Mouse (Mus musculus) neural tube, embryonic 15.5 days (tissue): ENCODE measurements at regions not wholly inside any gene's neighbourhood (a gene's known extent, or its start where the extent isn't known, plus 50 kb on each side); places are given as distances from the start of the nearest gene placed in this dataset.

Source experiments
- ATAC-seq: fragments of 200-750 bp; cut with Nextera tagmentation; 2 replicates; pipeline ENCODE4 v1.8.0; 2017; ENCODE audit warnings: mild to moderate bottlenecking, moderate TSS enrichment, moderate library complexity; ENCODE audit not compliant: low FRiP score
- H3K27ac ChIP-seq: fragments of 300-500 bp; sonication (generic); replicated peaks from 2 replicates; pipeline ENCODE4 v1.5.1; 2015; ENCODE audit warnings: mild to moderate bottlenecking, inconsistent platforms
- H3K27me3 ChIP-seq: fragments of 300-500 bp; sonication (generic); replicated peaks from 2 replicates; pipeline ENCODE4 v1.6.1; 2015; ENCODE audit warnings: inconsistent platforms
- H3K36me3 ChIP-seq: fragments of 300-500 bp; sonication (generic); 2 replicates; pipeline ENCODE4 v1.6.1; 2015; ENCODE audit warnings: inconsistent platforms
- H3K4me1 ChIP-seq: fragments of 300-500 bp; sonication (generic); 2 replicates; pipeline ENCODE4 v1.6.1; 2015; ENCODE audit warnings: inconsistent platforms
- H3K4me2 ChIP-seq: fragments of 300-500 bp; sonication (generic); 2 replicates; pipeline ENCODE4 v1.6.1; 2015; ENCODE audit warnings: inconsistent platforms, mild to moderate bottlenecking, moderate library complexity
- H3K4me3 ChIP-seq: fragments of 300-500 bp; sonication (generic); replicated peaks from 2 replicates; pipeline ENCODE4 v1.5.1; 2015; ENCODE audit warnings: mild to moderate bottlenecking, inconsistent platforms
- H3K9ac ChIP-seq: fragments of 300-500 bp; sonication (generic); replicated peaks from 2 replicates; pipeline ENCODE4 v1.6.1; 2015; ENCODE audit warnings: mild to moderate bottlenecking, inconsistent platforms
- H3K9me3 ChIP-seq: fragments of 300-500 bp; sonication (generic); replicated peaks from 2 replicates; pipeline ENCODE4 v1.6.1; 2016; ENCODE audit warnings: inconsistent platforms
- WGBS: fragments of 180-500 bp; shearing (Covaris S2); methylation state at CpG from one replicate; pipeline ENCODE4 v1.1.7; 2015; ENCODE audit warnings: mixed read lengths; 5-methylcytosine and 5-hydroxymethylcytosine counted together

- H3K4me3 ChIP-seq, result no peak overlapping the region
- no peaks in the 10 kb centered on the region; the same call in 1 of the 2 replicates for H3K4me1 ChIP-seq
- no peaks in the 10 kb centered on the region for H3K36me3 ChIP-seq
- H3K27me3 ChIP-seq, result no peaks in the 10 kb centered on the region
- H3K9me3 ChIP-seq, result no peaks in the 10 kb centered on the region
- H3K4me2 ChIP-seq, result no peak overlapping the region
- no peak overlapping the region for H3K9ac ChIP-seq
- WGBS, result 92% methylated on average over 1 of the region's 1 CpGs
- H3K27ac ChIP-seq, result no peak overlapping the region
- ATAC-seq, result no peak
Observed at GRCm38 (mm10) chr9:94089759-94090158, 448.1 kb downstream of the 1190002N15Rik start.

DNA sequence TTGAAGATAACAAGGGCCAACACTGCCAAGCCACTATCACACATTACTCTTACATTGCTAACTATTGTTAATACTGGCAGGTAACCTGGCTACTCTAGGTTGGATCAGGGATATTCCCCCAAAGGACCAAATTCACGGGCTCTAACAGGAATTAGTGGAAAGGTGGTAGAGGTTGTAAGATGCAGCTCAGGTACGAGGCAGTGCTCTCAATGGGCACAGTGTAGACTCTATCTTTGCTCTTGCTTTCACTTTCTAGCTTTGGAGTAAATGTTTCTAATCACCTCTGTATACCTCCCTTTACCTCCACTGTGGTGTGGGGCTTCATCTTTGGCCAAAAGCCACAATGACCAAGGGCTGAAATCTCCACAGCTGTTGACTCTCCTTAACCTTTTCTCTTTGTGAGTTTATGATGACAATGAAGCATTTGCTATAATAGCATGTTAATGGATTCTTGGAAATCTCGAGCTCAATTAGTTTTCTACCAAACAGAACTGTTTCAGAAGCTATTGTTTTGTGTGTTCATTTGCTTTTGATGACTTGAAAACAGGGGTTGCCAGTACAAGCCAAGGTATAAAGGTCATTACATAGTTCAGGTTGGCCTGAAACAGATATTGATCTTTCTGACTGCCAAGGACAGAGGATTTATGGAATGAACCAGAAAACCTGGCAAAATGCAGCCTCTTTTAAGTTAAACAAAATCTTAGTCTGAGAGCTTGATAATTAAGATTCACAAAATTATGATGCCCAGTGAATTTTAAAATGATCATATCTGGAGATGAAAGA, 454.1 kb downstream of the 1190002N15Rik start:
- Histone ChIP-seq H3K9ac (no peak overlapping the region), H3K9me3 (no peaks in the 10 kb centered on the region), H3K27ac (no peak overlapping the region), H3K4me3 (no peak overlapping the region), H3K4me1 (no peaks in the 10 kb centered on the region), H3K36me3 (no peaks in the 10 kb centered on the region), H3K27me3 (no peaks in the 10 kb centered on the region), H3K4me2 (no peak overlapping the region)
- ATAC-seq, result no peak
- WGBS, result 78% methylated on average over 3 of the region's 3 CpGs

DNA sequence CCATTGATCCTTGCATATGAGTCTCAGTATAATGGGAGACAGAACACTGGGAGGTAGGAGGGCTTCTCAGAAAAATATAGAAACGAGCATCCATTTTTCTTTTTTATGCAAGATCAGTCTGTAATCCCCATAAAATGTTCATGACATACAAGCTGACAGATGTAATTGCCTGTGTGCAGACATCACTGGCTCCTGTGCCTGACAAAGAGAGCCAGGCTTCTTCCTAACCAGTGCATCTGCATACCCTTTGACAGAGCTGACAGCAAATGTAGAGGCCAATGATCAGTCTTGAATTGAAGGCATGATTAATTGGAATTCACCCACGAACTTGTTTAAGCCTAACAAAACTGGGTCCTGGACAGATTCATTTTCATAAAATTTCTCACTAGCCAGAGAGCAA, 463.0 kb downstream of the 1190002N15Rik start:
- Histone ChIP-seq H3K4me3 (no peak overlapping the region), H3K27me3 (no peaks in the 10 kb centered on the region), H3K27ac (no peak overlapping the region), H3K4me1 (no peaks in the 10 kb centered on the region), H3K36me3 (no peaks in the 10 kb centered on the region), H3K4me2 (no peak overlapping the region), H3K9me3 (no peaks in the 10 kb centered on the region), H3K9ac (no peak overlapping the region)
- no peak for ATAC-seq
- 52% methylated on average over 2 of the region's 2 CpGs for WGBS

DNA sequence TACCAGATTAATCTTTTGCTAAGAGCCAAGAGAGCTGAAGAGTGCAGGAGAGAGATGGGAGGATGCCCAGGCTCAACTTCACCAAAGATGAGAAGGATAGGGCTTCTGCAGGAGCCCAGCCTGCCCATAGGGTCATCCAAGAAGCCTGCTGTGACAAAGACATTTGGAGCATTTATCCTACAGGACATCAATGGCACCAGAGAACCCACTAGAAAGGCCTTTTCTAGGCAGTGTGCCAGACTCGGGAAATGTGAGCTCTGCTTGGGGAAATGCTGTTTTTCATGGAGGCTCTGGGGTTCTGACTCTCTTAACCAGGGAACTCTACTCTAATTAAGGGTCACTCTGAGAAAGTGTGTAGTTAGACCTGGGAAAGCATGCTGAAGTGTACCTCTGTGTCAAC, 470.8 kb downstream of the 1190002N15Rik start:
- Histone ChIP-seq H3K36me3 (no peaks in the 10 kb centered on the region), H3K4me2 (no peak overlapping the region), H3K9me3 (no peaks in the 10 kb centered on the region), H3K4me3 (no peak overlapping the region), H3K27ac (no peak overlapping the region), H3K4me1 (no peaks in the 10 kb centered on the region), H3K9ac (no peak overlapping the region), H3K27me3 (no peaks in the 10 kb centered on the region)
- ATAC-seq, result no peak
- 51% methylated on average over 1 of the region's 1 CpGs for WGBS

- no peak overlapping the region for H3K4me2 ChIP-seq
- 79% methylated on average over 4 of the region's 4 CpGs for WGBS
Observed at GRCm38 (mm10) chr9:94053229-94053628, 484.7 kb downstream of the 1190002N15Rik start.

DNA sequence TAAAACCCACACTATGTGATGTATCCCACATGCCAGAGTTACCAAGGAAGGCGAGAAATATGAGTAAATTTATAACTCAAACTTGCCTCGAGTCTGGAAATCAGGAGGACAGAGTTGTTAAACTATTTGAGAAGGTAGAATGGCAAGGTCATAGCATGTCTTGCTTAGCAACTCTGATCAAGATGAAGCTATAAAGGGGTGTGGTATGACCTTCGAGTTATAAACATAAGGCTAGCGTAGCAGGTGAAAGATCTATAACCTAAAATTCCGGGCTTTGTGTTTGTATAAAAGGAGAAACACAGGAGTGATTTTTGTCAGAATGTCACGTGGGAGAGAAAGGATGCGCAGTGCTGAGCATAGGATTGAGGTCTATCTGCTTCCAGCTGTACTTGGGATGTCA, 490.0 kb downstream of the 1190002N15Rik start:
- H3K27me3 ChIP-seq, result no peaks in the 10 kb centered on the region
- H3K36me3 ChIP-seq, result no peaks in the 10 kb centered on the region
- no peak overlapping the region for H3K9ac ChIP-seq
- no peak for ATAC-seq
- H3K4me2 ChIP-seq, result no peak overlapping the region
- WGBS, result 85% methylated on average over 7 of the region's 7 CpGs
- no peaks in the 10 kb centered on the region for H3K4me1 ChIP-seq
- no peak overlapping the region for H3K4me3 ChIP-seq
- no peak overlapping the region for H3K27ac ChIP-seq
- no peaks in the 10 kb centered on the region for H3K9me3 ChIP-seq

More at GRCm38 (mm10) chr9:94053229-94053628, 484.7 kb downstream of the 1190002N15Rik start:
- Histone ChIP-seq H3K9ac (no peak overlapping the region), H3K27me3 (no peaks in the 10 kb centered on the region), H3K4me1 (no peaks in the 10 kb centered on the region), H3K4me3 (no peak overlapping the region), H3K27ac (no peak overlapping the region), H3K36me3 (no peaks in the 10 kb centered on the region), H3K9me3 (no peaks in the 10 kb centered on the region)
- ATAC-seq, result no peak

GRCm38 (mm10) chr9:94045462-94046126, 492.3 kb downstream of the 1190002N15Rik start:
- H3K27me3 ChIP-seq, result no peaks in the 10 kb centered on the region
- H3K9ac ChIP-seq, result no peak overlapping the region
- 91% methylated on average over 3 of the region's 3 CpGs for WGBS
- no peaks in the 10 kb centered on the region for H3K4me1 ChIP-seq
- H3K36me3 ChIP-seq, result no peaks in the 10 kb centered on the region
- H3K9me3 ChIP-seq, result no peaks in the 10 kb centered on the region
- no peak for ATAC-seq
- no peak overlapping the region for H3K4me2 ChIP-seq
- no peak overlapping the region for H3K27ac ChIP-seq
- H3K4me3 ChIP-seq, result no peak overlapping the region

DNA sequence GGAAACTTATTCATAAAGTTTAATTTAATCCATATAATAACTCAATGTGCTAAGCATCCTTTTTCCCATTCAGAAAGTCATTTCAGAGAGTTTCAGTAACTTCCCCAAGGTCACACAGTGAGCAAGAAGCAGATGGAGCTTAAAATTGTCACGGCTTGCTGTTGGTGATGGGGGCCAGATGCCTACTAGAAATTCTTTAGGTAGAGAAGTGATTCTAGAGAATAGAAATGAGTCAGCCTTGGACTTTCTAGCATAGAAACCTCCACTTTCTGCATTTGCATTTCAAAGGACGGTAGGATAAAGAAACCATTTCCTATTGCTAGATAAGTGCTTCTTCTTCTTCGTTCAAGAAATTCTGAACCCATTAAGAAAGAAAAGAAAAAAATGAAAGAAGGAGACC, 514.1 kb downstream of the 1190002N15Rik start:
- H3K9ac ChIP-seq, result no peak overlapping the region
- no peak overlapping the region for H3K4me2 ChIP-seq
- no peaks in the 10 kb centered on the region for H3K27me3 ChIP-seq
- no peaks in the 10 kb centered on the region for H3K4me1 ChIP-seq
- ATAC-seq, result no peak
- 50% methylated on average over 3 of the region's 3 CpGs for WGBS
- H3K27ac ChIP-seq, result no peak overlapping the region
- no peaks in the 10 kb centered on the region for H3K9me3 ChIP-seq
- no peak overlapping the region for H3K4me3 ChIP-seq
- H3K36me3 ChIP-seq, result no peaks in the 10 kb centered on the region

DNA sequence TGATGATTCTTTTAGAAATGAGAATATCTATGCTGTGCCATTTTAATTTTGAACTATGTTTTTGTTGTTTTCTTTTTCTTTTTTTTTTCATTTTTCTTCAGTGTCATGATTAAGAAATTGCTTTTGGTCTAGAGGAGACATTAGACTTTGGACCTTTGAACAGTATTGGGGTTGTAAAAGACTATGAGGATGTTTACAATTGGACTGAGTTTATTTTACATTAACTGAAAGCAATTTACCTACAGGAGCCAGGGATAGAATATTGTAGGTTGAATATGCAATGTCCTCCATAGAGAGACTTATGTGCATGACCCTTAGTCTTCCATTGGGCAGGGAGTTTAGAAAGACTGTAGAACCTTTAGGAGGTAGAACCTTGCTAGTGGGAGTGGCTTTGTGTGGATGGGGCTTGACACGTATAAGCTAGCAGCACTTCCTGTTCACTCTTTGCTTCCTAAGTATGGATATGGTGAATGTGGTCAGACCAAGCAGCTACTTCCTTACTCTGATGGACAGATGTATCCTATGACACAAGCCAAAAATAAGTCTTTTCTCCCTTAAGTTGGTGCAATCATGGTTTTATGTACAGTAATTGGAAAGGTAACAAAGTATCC, 516.5 kb downstream of the 1190002N15Rik start:
- Histone ChIP-seq H3K4me2 (no peak overlapping the region), H3K27ac (no peak overlapping the region), H3K4me3 (no peak overlapping the region), H3K27me3 (no peaks in the 10 kb centered on the region), H3K9me3 (no peaks in the 10 kb centered on the region), H3K4me1 (no peaks in the 10 kb centered on the region), H3K9ac (no peak overlapping the region), H3K36me3 (no peaks in the 10 kb centered on the region)
- ATAC-seq, result no peak
- 94% methylated on average over 1 of the region's 1 CpGs for WGBS

- Histone ChIP-seq H3K27ac (no peak overlapping the region), H3K9ac (no peak overlapping the region), H3K27me3 (no peaks in the 10 kb centered on the region), H3K36me3 (no peaks in the 10 kb centered on the region), H3K9me3 (no peaks in the 10 kb centered on the region), H3K4me3 (no peak overlapping the region), H3K4me1 (no peaks in the 10 kb centered on the region), H3K4me2 (no peak overlapping the region)
- no peak for ATAC-seq
Observed at GRCm38 (mm10) chr9:94016747-94017487, 521.0 kb downstream of the 1190002N15Rik start.

DNA sequence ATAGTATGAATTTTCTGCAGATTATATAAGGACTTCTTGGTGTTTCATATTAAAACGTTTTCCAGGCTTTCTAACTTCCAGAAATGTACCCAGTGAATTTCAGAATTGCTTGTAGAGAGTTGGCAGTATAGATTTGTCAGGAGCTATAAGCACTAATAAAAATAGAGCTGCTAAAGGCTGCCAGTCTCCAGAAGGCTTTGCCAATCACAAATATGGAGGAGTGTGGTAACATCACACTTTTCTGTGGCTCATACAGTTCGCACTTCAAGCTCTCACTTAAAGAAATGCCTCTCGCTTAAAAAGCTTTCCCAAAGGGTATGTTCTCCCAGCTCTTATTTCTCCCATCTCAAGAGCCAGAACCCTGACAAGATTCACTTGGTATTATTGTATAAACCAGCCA, 545.7 kb downstream of the 1190002N15Rik start:
- Histone ChIP-seq H3K9ac (no peak overlapping the region), H3K27me3 (no peaks in the 10 kb centered on the region), H3K4me3 (no peak overlapping the region), H3K4me2 (no peak overlapping the region), H3K27ac (no peak overlapping the region), H3K4me1 (no peaks in the 10 kb centered on the region), H3K36me3 (no peaks in the 10 kb centered on the region), H3K9me3 (no peaks in the 10 kb centered on the region)
- WGBS, result 82% methylated on average over 3 of the region's 3 CpGs
- no peak for ATAC-seq
